Mouse (Mus musculus) kidney, postnatal 0 days (tissue): Measurements from ENCODE around the gene Rilpl1. TPM values are rescaled to one million over a fixed set of nuclear protein-coding genes. Genes with fewer than 3 reads are reported as not detected.

Experiments
- ATAC-seq: fragments of 200-750 bp; cut with Nextera tagmentation; replicated peaks from 2 replicates; pipeline ENCODE4 v1.8.0; 2017; ENCODE audit warnings: low read depth, moderate number of reproducible peaks, moderate TSS enrichment, moderate library complexity; ENCODE audit not compliant: low FRiP score
- DNase-seq: peaks from one replicate; pipeline ENCODE4 v3.0.0-alpha.2; 2016; ENCODE audit warnings: low spot score
- H3K27ac ChIP-seq: fragments of 300-500 bp; sonication (generic); 2 replicates; pipeline ENCODE4 v1.5.1; 2014; ENCODE audit warnings: mild to moderate bottlenecking
- H3K27me3 ChIP-seq: fragments of 300-500 bp; sonication (generic); 2 replicates; pipeline ENCODE4 v1.6.1; 2014; ENCODE audit warnings: low read length, mixed read lengths; ENCODE audit not compliant: insufficient read depth
- H3K36me3 ChIP-seq: fragments of 300-500 bp; sonication (generic); 2 replicates; pipeline ENCODE4 v1.6.1; 2014; ENCODE audit warnings: low read length, mixed read lengths; ENCODE audit not compliant: insufficient read depth
- H3K4me1 ChIP-seq: fragments of 300-500 bp; sonication (generic); replicated peaks from 2 replicates; pipeline ENCODE4 v1.6.1; 2014; ENCODE audit warnings: antibody characterized with exemption, low read length, mixed read lengths; ENCODE audit not compliant: insufficient read depth
- H3K4me2 ChIP-seq: fragments of 300-500 bp; sonication (generic); 2 replicates; pipeline ENCODE4 v1.6.1; 2014; ENCODE audit warnings: mild to moderate bottlenecking, low read length, moderate library complexity, mixed read lengths
- H3K4me3 ChIP-seq: fragments of 300-500 bp; sonication (generic); replicated peaks from 2 replicates; pipeline ENCODE4 v1.5.1; 2014; ENCODE audit warnings: low read depth, low read length
- H3K9ac ChIP-seq: fragments of 300-500 bp; sonication (generic); 2 replicates; pipeline ENCODE4 v1.6.1; 2014; ENCODE audit warnings: low read depth, low read length
- H3K9me3 ChIP-seq: fragments of 300-500 bp; sonication (generic); replicated peaks from 2 replicates; pipeline ENCODE4 v1.6.1; 2016; ENCODE audit warnings: low read length, inconsistent platforms, mixed read lengths
- CTCF ChIP-seq: IDR thresholded peaks from 2 replicates; pipeline ENCODE4 v1.5.1; 2016; ENCODE audit warnings: antibody characterized with exemption, low read depth, mild to moderate bottlenecking, moderate library complexity
- WGBS: fragments of 180-500 bp; shearing (Covaris S2); extraction: QIAGEN DNeasy Blood & Tissue Kit; methylation state at CpG from one replicate; pipeline ENCODE4 v1.1.7; 2014; 5-methylcytosine and 5-hydroxymethylcytosine counted together
- polyA plus RNA-seq: library from polyadenylated mRNA; unstranded; fragments of >200 nt; fragmentation: Nextera tagmentation; extraction: Ambion mirVana; gene quantifications from 2 replicates; pipeline ENCODE4 v1.2.1, GENCODE M21; 2015

Gene Rilpl1
- polyA plus RNA-seq = 24.2 and 27.2 TPM in 2 replicates

DNA sequence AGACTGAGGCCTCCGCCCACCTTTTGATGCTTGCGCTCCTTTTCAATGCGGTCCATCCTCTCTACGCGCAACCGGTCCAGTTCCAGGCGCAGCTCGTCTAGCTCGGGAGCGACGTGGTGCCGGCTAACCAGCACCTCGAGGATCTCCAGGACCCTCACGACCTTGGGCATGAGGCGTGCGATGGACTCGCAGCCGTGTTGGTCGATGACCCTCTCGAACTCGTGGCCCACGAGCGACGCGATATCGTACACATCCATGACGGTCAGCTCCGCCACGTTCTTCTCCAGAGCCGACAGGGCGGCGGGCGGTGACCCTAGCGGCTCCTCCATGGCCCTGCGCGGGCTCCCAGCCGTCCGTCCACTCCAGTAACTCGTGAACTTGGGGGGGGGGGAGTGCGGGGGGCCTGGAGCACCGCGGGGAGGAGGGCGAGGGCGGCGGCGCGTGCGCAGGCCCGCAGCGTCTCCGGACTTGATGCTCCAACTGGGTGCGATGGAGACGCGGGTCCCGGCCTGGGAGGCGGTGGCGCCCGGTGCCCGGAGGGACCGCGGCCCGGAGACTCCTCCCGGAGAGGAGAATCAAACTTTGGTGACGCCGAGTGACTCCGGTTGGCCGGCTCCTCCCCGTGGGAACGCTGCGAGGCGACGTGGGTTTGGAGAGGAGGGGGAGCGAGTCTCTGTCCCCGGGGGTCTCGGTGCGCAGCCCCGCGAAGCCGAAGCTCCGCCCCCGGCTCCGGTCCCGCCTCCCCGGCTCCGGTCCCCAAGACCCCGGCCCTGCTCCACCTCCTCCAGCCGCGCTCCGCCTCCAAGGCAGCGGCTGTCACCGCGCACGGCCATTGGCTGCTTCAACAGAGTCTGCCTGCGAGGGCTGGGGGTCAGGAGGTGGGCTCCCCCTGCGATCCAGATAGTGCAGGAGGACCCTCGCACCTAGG lies at the start of gene Rilpl1:
Gene Rilpl1, minus strand, starts transcription at position 737 of the 928 bp plus-strand sequence.
- Histone ChIP-seq H3K9me3 (no peaks in the 10 kb centered on the region), H3K4me1 (peaks cover 28% of the 10 kb centered on the region), H3K27me3 (no peaks in the 10 kb centered on the region), H3K27ac (peak within 1 kb of the TSS; percentile 90), H3K9ac (peak within 1 kb of the TSS; percentile 80), H3K36me3 (no peaks in the 10 kb centered on the region), H3K4me3 (peak within 1 kb of the TSS; percentile 79), H3K4me2 (peak within 1 kb of the TSS; percentile 61)
- ATAC-seq (peak; percentile 83), DNase-seq (peak; percentile 86)
- under 1% methylated on average over 75 of the region's 96 CpGs for WGBS
- TF ChIP-seq CTCF = no peak

DNA sequence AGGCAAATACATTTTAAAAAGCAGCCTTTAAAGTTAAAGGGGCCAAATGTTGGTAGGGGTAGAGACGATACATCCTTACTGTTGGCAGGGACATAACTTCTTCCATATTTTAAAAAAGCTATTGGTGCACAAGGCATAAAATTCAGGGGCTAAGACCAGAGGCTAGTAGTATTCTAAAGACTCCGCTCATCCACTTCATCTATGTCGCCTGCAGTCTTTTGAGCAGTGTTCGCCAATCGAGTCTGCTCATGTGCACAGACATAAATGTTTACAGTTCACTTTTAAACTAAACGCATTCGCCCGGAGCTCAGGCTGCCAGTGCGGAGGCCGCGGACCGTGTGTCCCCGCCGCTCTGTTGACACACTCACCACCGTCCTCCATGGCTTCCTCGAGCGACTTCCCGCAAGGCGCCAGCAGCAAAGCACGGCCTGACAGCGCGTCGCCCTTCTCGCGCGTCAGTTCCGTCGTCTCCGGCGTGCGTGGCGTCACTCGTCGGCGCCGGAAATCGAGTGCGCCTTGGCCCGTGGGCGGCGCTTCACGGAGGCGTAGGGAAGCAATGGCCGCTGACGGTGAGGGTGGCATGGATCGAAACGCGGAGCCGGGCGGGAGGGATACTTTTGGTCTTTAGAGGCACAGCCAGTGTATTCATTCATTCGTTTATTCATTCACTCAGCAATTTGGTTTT lies 47.6 kb upstream of the Rilpl1 start, which contains the start of the genes Eif2b1 and Gtf2h3:
Gene Eif2b1, minus strand, starts transcription at position 499 of the 685 bp plus-strand sequence.
Gene Gtf2h3, plus strand, starts transcription at position 508 of the 685 bp plus-strand sequence.
- H3K36me3 ChIP-seq = peaks cover 29% of the 10 kb centered on the region
- WGBS = 1% methylated on average over 51 of the region's 51 CpGs

GRCm38 (mm10) chr5:124575467-124575866 lies 44.3 kb upstream of the Rilpl1 start:
- TF ChIP-seq CTCF = no peak
- 83% methylated on average over 7 of the region's 7 CpGs for WGBS
- Histone ChIP-seq H3K27ac (no peak overlapping the region), H3K4me2 (no peak overlapping the region), H3K4me1 (peaks cover 10% of the 10 kb centered on the region; the same call in 1 of the 2 replicates), H3K9ac (no peak overlapping the region), H3K9me3 (no peaks in the 10 kb centered on the region), H3K4me3 (no peak overlapping the region), H3K36me3 (peaks cover 58% of the 10 kb centered on the region), H3K27me3 (no peaks in the 10 kb centered on the region)
- ATAC-seq = no peak
- DNase-seq = no peak

More for the DNA sequence above, 47.6 kb upstream of the Rilpl1 start, which contains the start of the genes Eif2b1 and Gtf2h3:
- peak within 1 kb of the TSS; percentile 63 for H3K4me3 ChIP-seq
- H3K4me2 ChIP-seq = peak within 1 kb of the TSS; percentile 79
- H3K9ac ChIP-seq = peak within 1 kb of the TSS; percentile 71
- H3K4me1 ChIP-seq = peaks cover 10% of the 10 kb centered on the region; the same call in 1 of the 2 replicates
- no peak within 1 kb of the TSS; the same call in 1 of the 2 replicates for H3K27ac ChIP-seq
- DNase-seq (peak; percentile 94), ATAC-seq (peak; percentile 92)
- TF ChIP-seq CTCF = no peak
- H3K9me3 ChIP-seq = no peaks in the 10 kb centered on the region
- H3K27me3 ChIP-seq = no peaks in the 10 kb centered on the region

GRCm38 (mm10) chr5:124571068-124571467 lies 39.9 kb upstream of the Rilpl1 start:
- Histone ChIP-seq H3K9ac (no peak overlapping the region), H3K9me3 (no peaks in the 10 kb centered on the region), H3K4me3 (no peak overlapping the region), H3K4me2 (no peak overlapping the region), H3K4me1 (no peaks in the 10 kb centered on the region), H3K27me3 (no peaks in the 10 kb centered on the region), H3K36me3 (peaks cover 77% of the 10 kb centered on the region), H3K27ac (no peak overlapping the region)
- WGBS = 81% methylated on average over 12 of the region's 12 CpGs
- no peak for DNase-seq
- TF ChIP-seq CTCF = no peak
- no peak for ATAC-seq

DNA sequence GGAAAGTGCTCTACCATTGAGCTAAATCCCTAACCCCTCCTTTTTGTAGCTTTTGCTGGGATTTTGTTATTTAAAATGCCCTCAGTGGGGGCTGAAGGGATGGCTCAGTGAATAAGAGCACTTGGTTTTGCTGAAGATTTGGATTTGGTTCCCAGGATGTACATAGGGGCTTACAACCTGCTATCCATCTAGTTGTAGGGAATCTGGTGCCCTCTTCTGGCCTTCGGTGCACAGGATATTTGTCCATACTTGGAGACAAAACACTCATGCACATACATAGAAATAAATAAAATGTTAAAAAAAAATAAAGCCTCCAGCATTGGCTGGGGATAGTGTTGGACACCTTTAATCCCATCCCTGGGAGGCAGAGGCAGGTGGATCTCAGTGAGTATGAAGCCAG lies 24.0 kb upstream of the Rilpl1 start:
- Histone ChIP-seq H3K4me2 (no peak overlapping the region), H3K27me3 (no peaks in the 10 kb centered on the region), H3K36me3 (peaks cover 43% of the 10 kb centered on the region), H3K9me3 (no peaks in the 10 kb centered on the region), H3K9ac (no peak overlapping the region), H3K4me1 (no peaks in the 10 kb centered on the region), H3K4me3 (no peak overlapping the region), H3K27ac (no peak overlapping the region)
- no peak for ATAC-seq
- peak; percentile 64 for TF ChIP-seq CTCF
- 65% methylated on average over 1 of the region's 1 CpGs for WGBS
- peak; percentile 67 for DNase-seq

GRCm38 (mm10) chr5:124553607-124554006 lies 22.4 kb upstream of the Rilpl1 start:
- DNase-seq (no peak), ATAC-seq (no peak)
- H3K4me2 ChIP-seq = peak overlapping the region; percentile 82
- TF ChIP-seq CTCF = no peak
- no peak overlapping the region for H3K9ac ChIP-seq
- no peaks in the 10 kb centered on the region for H3K4me1 ChIP-seq
- H3K27ac ChIP-seq = no peak overlapping the region
- H3K4me3 ChIP-seq = no peak overlapping the region
- peaks cover 32% of the 10 kb centered on the region for H3K36me3 ChIP-seq
- no peaks in the 10 kb centered on the region for H3K27me3 ChIP-seq
- H3K9me3 ChIP-seq = no peaks in the 10 kb centered on the region
- 75% methylated on average over 6 of the region's 6 CpGs for WGBS
